Mouse (Mus musculus) retina, embryonic 14.5 days (tissue): Measurements from ENCODE around the gene Mon2.

ENCODE experiments used
- DNase-seq: peaks from one replicate; pipeline ENCODE4 v3.0.0-alpha.2; 2015; ENCODE audit warnings: low spot score

Mon2 gene

GRCm38 (mm10) chr10:122963463-122964240, 112.7 kb downstream of the Mon2 start:
- peak; percentile 61 for DNase-seq

DNA sequence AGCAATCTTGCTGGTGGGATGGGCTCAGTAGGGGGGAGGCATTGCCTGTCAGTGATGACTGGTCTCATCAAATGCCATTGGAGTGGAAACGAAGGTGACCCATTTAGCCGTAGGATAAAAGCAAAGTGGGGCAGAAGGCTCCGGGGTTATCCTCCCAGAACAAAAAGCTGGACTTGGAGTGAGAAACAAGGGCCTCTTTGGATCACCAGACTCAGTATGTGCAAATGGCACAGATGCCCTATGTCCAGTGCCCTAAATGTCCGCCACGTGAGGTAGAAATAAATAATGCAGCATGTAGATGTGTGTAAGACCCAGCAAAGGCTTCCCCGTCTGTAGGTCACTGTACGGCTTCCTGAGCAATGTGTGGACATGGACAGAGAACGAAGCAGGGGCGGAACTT, 113.7 kb downstream of the Mon2 start:
- peak; percentile 58 for DNase-seq

- no peak for DNase-seq
Measured at GRCm38 (mm10) chr10:122961494-122961893, 114.8 kb downstream of the Mon2 start.

GRCm38 (mm10) chr10:122960738-122961137, 115.6 kb downstream of the Mon2 start:
- DNase-seq, result no peak

GRCm38 (mm10) chr10:122960216-122960615, 116.1 kb downstream of the Mon2 start:
- no peak for DNase-seq

DNA sequence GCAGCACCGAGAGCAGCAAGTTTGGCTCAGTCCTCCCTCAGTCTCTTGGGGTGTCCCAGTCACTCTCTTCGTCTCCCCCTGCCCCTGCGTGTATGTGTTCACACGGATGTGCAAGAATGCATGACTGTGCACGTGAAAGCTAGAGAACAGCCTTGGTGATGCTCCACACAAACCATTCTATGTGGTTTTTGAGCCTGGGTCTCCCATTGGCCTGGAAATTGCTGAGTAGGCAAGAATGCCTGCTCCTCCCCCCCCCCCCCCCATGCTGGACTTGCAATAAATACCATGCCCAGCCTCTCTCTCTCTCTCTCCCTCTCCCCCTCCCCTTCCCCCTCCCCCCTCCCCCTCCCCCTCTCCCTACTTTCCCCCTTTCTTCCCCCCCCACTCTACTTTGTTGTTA, 117.6 kb downstream of the Mon2 start:
- DNase-seq, result no peak

DNA sequence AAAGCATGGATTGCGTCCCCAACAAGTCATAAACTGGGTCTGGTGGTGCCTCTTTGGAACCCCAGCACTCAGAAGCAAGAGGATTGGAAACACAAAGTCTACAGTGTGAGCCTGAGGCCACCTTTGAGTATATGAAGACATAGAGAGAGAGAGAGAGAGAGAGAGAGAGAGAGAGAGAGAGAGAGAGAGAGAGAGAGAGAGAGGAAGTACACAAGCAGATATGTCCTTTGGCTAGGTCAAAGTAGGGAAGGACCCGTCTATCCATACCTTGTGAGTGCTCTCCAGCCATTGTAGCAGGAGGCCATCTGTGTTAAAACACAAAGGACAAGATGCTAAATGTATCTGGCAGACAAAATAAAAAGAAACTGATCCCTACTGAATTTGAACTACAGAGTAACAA, 118.4 kb downstream of the Mon2 start:
- DNase-seq, result no peak

GRCm38 (mm10) chr10:122953576-122953975, 122.7 kb downstream of the Mon2 start:
- DNase-seq, result no peak

DNA sequence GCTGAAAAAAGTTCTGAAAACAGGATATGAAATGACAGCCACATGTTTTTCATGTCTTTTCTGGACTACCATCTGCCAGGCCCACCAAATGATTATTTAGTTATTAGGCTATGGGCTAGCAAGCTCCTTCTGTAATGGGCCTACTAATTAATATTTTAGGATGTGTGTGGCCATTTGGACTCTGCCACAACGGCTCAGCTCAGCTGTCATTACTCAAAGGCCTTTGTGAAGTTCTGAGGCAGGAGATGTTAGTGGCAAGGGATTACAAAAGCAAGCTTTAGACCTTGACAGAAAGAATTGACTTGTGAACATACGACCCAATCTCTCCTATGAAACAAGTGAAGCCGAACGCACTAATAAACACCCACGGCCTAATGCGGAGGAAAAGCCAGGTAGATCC, 125.3 kb downstream of the Mon2 start:
- DNase-seq, result peak; percentile 67

GRCm38 (mm10) chr10:122944888-122945287, 131.4 kb downstream of the Mon2 start:
- no peak for DNase-seq

DNA sequence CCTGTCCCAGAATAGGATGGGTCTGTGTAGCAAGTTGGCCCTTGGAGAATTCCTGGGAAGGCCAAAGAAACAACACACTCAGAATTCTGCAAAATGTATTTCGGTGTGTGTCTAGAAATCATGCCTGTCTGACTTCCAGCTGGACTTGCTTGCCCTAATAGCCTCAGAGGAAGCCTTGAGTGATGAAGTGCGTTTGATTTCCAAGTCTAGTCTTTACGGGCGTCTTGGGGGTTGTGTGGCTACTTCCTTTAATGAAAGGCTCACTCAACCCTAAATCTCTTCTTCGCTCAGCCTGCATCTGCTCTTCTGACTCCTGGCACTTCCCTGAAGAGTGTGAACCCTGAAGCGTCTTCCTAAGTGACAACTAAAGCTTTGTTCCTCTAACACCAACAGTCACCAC, 132.5 kb downstream of the Mon2 start:
- no peak for DNase-seq

DNA sequence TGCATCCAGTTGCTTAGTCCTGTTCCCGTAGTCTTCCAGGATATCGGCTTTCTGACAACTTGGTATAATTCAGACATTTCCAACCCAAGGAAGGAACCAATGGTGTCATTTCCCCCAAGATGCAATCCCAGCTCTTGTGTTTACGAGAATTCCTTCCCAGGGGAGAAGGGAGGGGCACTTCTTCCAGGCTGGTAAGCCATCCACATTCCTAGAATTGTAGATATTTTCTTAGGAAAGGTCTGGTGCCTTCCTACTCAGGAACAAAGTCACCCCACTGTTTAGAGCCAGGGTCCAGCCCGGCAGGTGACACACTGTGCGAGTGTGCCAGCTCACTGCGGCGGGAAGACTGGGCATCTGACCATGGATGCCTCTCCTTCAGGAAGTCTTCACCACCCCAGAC, 133.5 kb downstream of the Mon2 start:
- no peak for DNase-seq
